Mouse (Mus musculus): ENCODE results near the gene Cpsf2. TPM values are rescaled to one million over a fixed set of nuclear protein-coding genes. Genes with fewer than 3 reads are reported as not detected.

The Cpsf2 gene
- polyA plus RNA-seq, 1 experiment: 0.41 TPM

GRCm38 (mm10) chr12:102034934-102035333, 59.1 kb downstream of the Cpsf2 start:
- H3K9me3 ChIP-seq (ENCODE audit: control insufficient read depth, low read length): no peaks in the 10 kb centered on the region
- no peaks in the 10 kb centered on the region for H3K4me1 ChIP-seq (ENCODE audit: control insufficient read depth)
- H3K27me3 ChIP-seq (ENCODE audit: control insufficient read depth): no peaks in the 10 kb centered on the region
- H3K4me3 ChIP-seq (replicated peaks): no peak overlapping the region
- no peaks in the 10 kb centered on the region for H3K36me3 ChIP-seq (ENCODE audit: control insufficient read depth)
- no peak for TF ChIP-seq TAL1 (IDR thresholded peaks at IDR 0.05; ENCODE audit: low read length)
- TF ChIP-seq GATA1 (IDR thresholded peaks at IDR 0.05; ENCODE audit: low read length): no peak

- Histone ChIP-seq H3K9me3 (ENCODE audit: control insufficient read depth, low read length) (no peaks in the 10 kb centered on the region), H3K36me3 (ENCODE audit: control insufficient read depth) (no peaks in the 10 kb centered on the region), H3K4me1 (ENCODE audit: control insufficient read depth) (no peaks in the 10 kb centered on the region), H3K4me3 (replicated peaks) (no peak overlapping the region), H3K27me3 (ENCODE audit: control insufficient read depth) (no peaks in the 10 kb centered on the region)
- TF ChIP-seq TAL1 (IDR thresholded peaks at IDR 0.05; ENCODE audit: low read length) (no peak), GATA1 (IDR thresholded peaks at IDR 0.05; ENCODE audit: low read length) (no peak)
Measured at GRCm38 (mm10) chr12:102039861-102040260, 64.1 kb downstream of the Cpsf2 start.

GRCm38 (mm10) chr12:102041699-102042098, 65.9 kb downstream of the Cpsf2 start:
- TF ChIP-seq GATA1 (IDR thresholded peaks at IDR 0.05; ENCODE audit: low read length) (no peak), TAL1 (IDR thresholded peaks at IDR 0.05; ENCODE audit: low read length) (no peak)
- no peaks in the 10 kb centered on the region for H3K36me3 ChIP-seq (ENCODE audit: control insufficient read depth)
- H3K4me3 ChIP-seq (replicated peaks): no peak overlapping the region
- H3K9me3 ChIP-seq (ENCODE audit: control insufficient read depth, low read length): no peaks in the 10 kb centered on the region
- no peaks in the 10 kb centered on the region for H3K27me3 ChIP-seq (ENCODE audit: control insufficient read depth)
- no peaks in the 10 kb centered on the region for H3K4me1 ChIP-seq (ENCODE audit: control insufficient read depth)

GRCm38 (mm10) chr12:102042247-102042646, 66.5 kb downstream of the Cpsf2 start:
- Histone ChIP-seq H3K4me3 (replicated peaks) (no peak overlapping the region), H3K27me3 (ENCODE audit: control insufficient read depth) (no peaks in the 10 kb centered on the region), H3K36me3 (ENCODE audit: control insufficient read depth) (no peaks in the 10 kb centered on the region), H3K9me3 (ENCODE audit: control insufficient read depth, low read length) (no peaks in the 10 kb centered on the region), H3K4me1 (ENCODE audit: control insufficient read depth) (no peaks in the 10 kb centered on the region)
- TF ChIP-seq TAL1 (IDR thresholded peaks at IDR 0.05; ENCODE audit: low read length) (no peak), GATA1 (IDR thresholded peaks at IDR 0.05; ENCODE audit: low read length) (no peak)

GRCm38 (mm10) chr12:102043840-102044239, 68.1 kb downstream of the Cpsf2 start:
- H3K36me3 ChIP-seq (ENCODE audit: control insufficient read depth): no peaks in the 10 kb centered on the region
- no peak for TF ChIP-seq TAL1 (IDR thresholded peaks at IDR 0.05; ENCODE audit: low read length)
- no peak for TF ChIP-seq GATA1 (IDR thresholded peaks at IDR 0.05; ENCODE audit: low read length)
- H3K27me3 ChIP-seq (ENCODE audit: control insufficient read depth): no peaks in the 10 kb centered on the region
- no peaks in the 10 kb centered on the region for H3K4me1 ChIP-seq (ENCODE audit: control insufficient read depth)
- no peaks in the 10 kb centered on the region for H3K9me3 ChIP-seq (ENCODE audit: control insufficient read depth, low read length)
- no peak overlapping the region for H3K4me3 ChIP-seq (replicated peaks)

GRCm38 (mm10) chr12:102054155-102054554, 78.4 kb downstream of the Cpsf2 start:
- no peaks in the 10 kb centered on the region for H3K36me3 ChIP-seq (ENCODE audit: control insufficient read depth)
- no peaks in the 10 kb centered on the region for H3K27me3 ChIP-seq (ENCODE audit: control insufficient read depth)
- no peak overlapping the region for H3K4me3 ChIP-seq (replicated peaks)
- no peak for TF ChIP-seq TAL1 (IDR thresholded peaks at IDR 0.05; ENCODE audit: low read length)
- TF ChIP-seq GATA1 (IDR thresholded peaks at IDR 0.05; ENCODE audit: low read length): no peak
- H3K4me1 ChIP-seq (ENCODE audit: control insufficient read depth): no peaks in the 10 kb centered on the region
- no peaks in the 10 kb centered on the region for H3K9me3 ChIP-seq (ENCODE audit: control insufficient read depth, low read length)

- TF ChIP-seq TAL1 (IDR thresholded peaks at IDR 0.05; ENCODE audit: low read length) (no peak), GATA1 (IDR thresholded peaks at IDR 0.05; ENCODE audit: low read length) (no peak)
- H3K27me3 ChIP-seq (ENCODE audit: control insufficient read depth): no peaks in the 10 kb centered on the region
- no peak overlapping the region for H3K4me3 ChIP-seq (replicated peaks)
- H3K4me1 ChIP-seq (ENCODE audit: control insufficient read depth): no peaks in the 10 kb centered on the region
- no peaks in the 10 kb centered on the region for H3K36me3 ChIP-seq (ENCODE audit: control insufficient read depth)
- no peaks in the 10 kb centered on the region for H3K9me3 ChIP-seq (ENCODE audit: control insufficient read depth, low read length)
Measured at GRCm38 (mm10) chr12:102055758-102056157, 80.0 kb downstream of the Cpsf2 start.

Other genes starting within 250 kb of the Cpsf2 start
- 0.02 TPM in 1 of 2 replicates, not detected in the other for gene Fbln5, start 156.9 kb upstream of the Cpsf2 start, polyA plus RNA-seq (2012)
- 0.03 and 0.06 TPM in 2 replicates for gene Trip11, start 62.7 kb upstream of the Cpsf2 start, polyA plus RNA-seq (2012)
- 0.05 and 0.06 TPM in 2 replicates for gene Atxn3, start 17.7 kb upstream of the Cpsf2 start, polyA plus RNA-seq (2012)
- not detected in 2 replicates for gene Slc24a4, start 152.7 kb downstream of the Cpsf2 start, polyA plus RNA-seq (2012)

Data from erythroblast, embryonic 14.5 days (primary cell).